In the genomic region with DNA sequence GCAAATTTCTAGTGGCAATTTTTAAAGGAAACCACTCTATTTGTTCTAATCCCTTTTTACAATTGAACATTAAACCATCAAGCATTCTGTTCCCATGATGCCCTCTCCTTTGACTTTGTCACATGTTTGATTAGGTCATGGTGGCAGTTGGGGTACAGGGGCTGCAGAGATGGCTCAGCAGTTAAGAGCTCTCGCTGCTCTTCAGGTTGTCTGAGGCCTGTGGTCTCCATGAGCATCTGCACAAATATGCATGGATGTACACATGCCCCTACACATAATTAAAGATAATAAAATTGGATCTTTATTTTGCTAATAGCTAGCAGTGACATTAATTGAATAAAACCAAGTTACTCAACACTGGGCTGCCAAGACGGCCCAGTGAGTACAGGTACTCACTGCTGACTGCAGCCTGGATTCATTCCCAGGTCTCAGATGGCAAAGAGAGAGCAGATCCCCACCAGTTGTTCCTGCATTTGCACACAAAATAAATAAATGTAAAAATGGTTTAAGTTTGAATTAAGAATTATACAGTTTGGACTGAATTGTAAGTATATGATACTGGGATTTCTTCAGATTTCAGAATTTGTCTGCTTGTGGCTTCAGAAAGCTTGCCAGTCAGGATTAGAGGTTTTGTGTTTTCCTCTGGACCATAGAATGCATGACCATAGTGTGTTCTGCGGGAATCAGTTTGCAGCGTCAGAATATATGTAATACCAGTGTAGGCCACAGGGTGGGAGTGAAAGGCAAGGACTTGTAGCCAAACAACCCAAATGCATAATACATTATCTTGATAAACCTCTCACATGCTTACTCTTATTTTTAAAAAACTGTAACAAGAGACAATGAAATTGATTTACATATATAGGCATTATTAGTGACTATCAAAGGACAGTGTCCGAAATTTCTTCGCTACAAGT, we compare ENCODE assay signal across 9 mouse cellular contexts.
A peak's percentile ranks its signal among the peaks of the same experiment; 100 is the strongest.
DNase-seq lines count a peak whose midpoint lies in the region; ATAC-seq and TF ChIP-seq lines count a peak whose summit lies in the region.
"Had no signal": no experiment of that assay in that cellular context is flagged by ENCODE, and none has a peak within 500 bp of the region (broad histone marks: within the 10 kb centered on the region; RNA-seq: fewer than 3 reads in every experiment).

No protein-coding gene starts in this region.

- peak; percentile 89 for ATAC-seq in forebrain, embryonic 15.5 days (replicated peaks)
- 0 out of 2 replicates have a peak, but pooled peaks have one; percentile 39 for ATAC-seq in kidney, embryonic 14.5 days (ENCODE audit: low FRiP score, low TSS enrichment)
- ATAC-seq in liver, embryonic 11.5 days (replicated peaks; ENCODE audit: low FRiP score): peak; percentile 58; the same call in 1 of the 2 replicates
- ATAC-seq in neural tube, embryonic 14.5 days (ENCODE audit: low read depth): peak; percentile 88

- H3K9ac ChIP-seq in forebrain, embryonic 15.5 days (replicated peaks): no peak overlapping the region
- H3K9ac ChIP-seq in kidney, embryonic 14.5 days (ENCODE audit: low read depth, low read length): no peak overlapping the region
- no peak overlapping the region for H3K9ac ChIP-seq in liver, embryonic 11.5 days (ENCODE audit: low read depth, low read length)
- no peak overlapping the region for H3K9ac ChIP-seq in neural tube, embryonic 14.5 days (replicated peaks; ENCODE audit: low read depth, low read length)
- H3K9ac ChIP-seq: heart, embryonic 15.5 days had no signal

- no peak overlapping the region for H3K4me2 ChIP-seq in forebrain, embryonic 15.5 days (replicated peaks)
- H3K4me2 ChIP-seq in kidney, embryonic 14.5 days (replicated peaks; ENCODE audit: low read depth, low read length): no peak overlapping the region
- H3K4me2 ChIP-seq in liver, embryonic 11.5 days: no peak overlapping the region
- no peak overlapping the region for H3K4me2 ChIP-seq in neural tube, embryonic 14.5 days (ENCODE audit: low read depth, low read length)
- H3K4me2 ChIP-seq: heart, embryonic 15.5 days had no signal

- no peak overlapping the region for H3K27ac ChIP-seq in forebrain, embryonic 15.5 days (replicated peaks)
- no peak overlapping the region for H3K27ac ChIP-seq in kidney, embryonic 14.5 days (ENCODE audit: low read depth, low read length)
- H3K27ac ChIP-seq in liver, embryonic 11.5 days (ENCODE audit: low read depth, low read length): no peak overlapping the region
- H3K27ac ChIP-seq in neural tube, embryonic 14.5 days (ENCODE audit: low read depth, low read length): no peak overlapping the region
- H3K27ac ChIP-seq: heart, embryonic 15.5 days had no signal

- no peak overlapping the region for H3K4me3 ChIP-seq in E14TG2a.4 (replicated peaks; ENCODE audit: low read length)
- no peak overlapping the region for H3K4me3 ChIP-seq in forebrain, embryonic 15.5 days
- no peak overlapping the region for H3K4me3 ChIP-seq in kidney, embryonic 14.5 days (ENCODE audit: low read length)
- no peak overlapping the region for H3K4me3 ChIP-seq in liver, embryonic 11.5 days (ENCODE audit: low read depth, low read length)
- H3K4me3 ChIP-seq in neural tube, embryonic 14.5 days (ENCODE audit: low read depth, low read length): no peak overlapping the region
- H3K4me3 ChIP-seq: heart, embryonic 15.5 days had no signal

- H3K27me3 ChIP-seq in E14TG2a.4 (ENCODE audit: insufficient read depth, low read length): no peaks in the 10 kb centered on the region
- no peaks in the 10 kb centered on the region for H3K27me3 ChIP-seq in forebrain, embryonic 15.5 days
- H3K27me3 ChIP-seq in kidney, embryonic 14.5 days (ENCODE audit: control insufficient read depth, insufficient read depth, low read length): no peaks in the 10 kb centered on the region
- no peaks in the 10 kb centered on the region for H3K27me3 ChIP-seq in liver, embryonic 11.5 days (replicated peaks; ENCODE audit: control insufficient read depth, insufficient read depth, low read length)
- H3K27me3 ChIP-seq in neural tube, embryonic 14.5 days (ENCODE audit: control insufficient read depth, insufficient read depth, low read length): no peaks in the 10 kb centered on the region
- H3K27me3 ChIP-seq: heart, embryonic 15.5 days had no signal

- H3K4me1 ChIP-seq in E14TG2a.4 (replicated peaks; ENCODE audit: low read depth, low read length): no peaks in the 10 kb centered on the region
- H3K4me1 ChIP-seq in forebrain, embryonic 15.5 days: no peaks in the 10 kb centered on the region; the same call in 1 of the 2 replicates
- H3K4me1 ChIP-seq in kidney, embryonic 14.5 days (ENCODE audit: control insufficient read depth, insufficient read depth, low read length): no peaks in the 10 kb centered on the region
- no peaks in the 10 kb centered on the region for H3K4me1 ChIP-seq in liver, embryonic 11.5 days (replicated peaks; ENCODE audit: control insufficient read depth, insufficient read depth, low read length)
- no peaks in the 10 kb centered on the region for H3K4me1 ChIP-seq in neural tube, embryonic 14.5 days (ENCODE audit: control insufficient read depth, insufficient read depth, low read length)

- H3K9me3 ChIP-seq in E14TG2a.4 (ENCODE audit: low read length): no peaks in the 10 kb centered on the region
- H3K9me3 ChIP-seq in forebrain, embryonic 15.5 days: no peaks in the 10 kb centered on the region
- H3K9me3 ChIP-seq in kidney, embryonic 14.5 days (ENCODE audit: control insufficient read depth, low read length): no peaks in the 10 kb centered on the region
- H3K9me3 ChIP-seq in liver, embryonic 11.5 days (ENCODE audit: control insufficient read depth, low read length): no peaks in the 10 kb centered on the region
- H3K9me3 ChIP-seq in neural tube, embryonic 14.5 days (ENCODE audit: control insufficient read depth, low read length): no peaks in the 10 kb centered on the region
- H3K9me3 ChIP-seq: heart, embryonic 15.5 days had no signal

- H3K36me3 ChIP-seq in E14TG2a.4 (ENCODE audit: insufficient read depth, low read length): no peaks in the 10 kb centered on the region
- H3K36me3 ChIP-seq in forebrain, embryonic 15.5 days: no peaks in the 10 kb centered on the region
- H3K36me3 ChIP-seq in kidney, embryonic 14.5 days (ENCODE audit: control insufficient read depth, insufficient read depth, low read length): no peaks in the 10 kb centered on the region
- H3K36me3 ChIP-seq in liver, embryonic 11.5 days (ENCODE audit: control insufficient read depth, insufficient read depth, low read length): no peaks in the 10 kb centered on the region; the same call in 1 of the 2 replicates
- no peaks in the 10 kb centered on the region for H3K36me3 ChIP-seq in neural tube, embryonic 14.5 days (ENCODE audit: control insufficient read depth, insufficient read depth, low read length)
- H3K36me3 ChIP-seq: heart, embryonic 15.5 days had no signal

- 49% methylated on average over 6 of the region's 6 CpGs for WGBS in forebrain, embryonic 15.5 days
- WGBS in kidney, embryonic 14.5 days: 53% methylated on average over 6 of the region's 6 CpGs
- 56% methylated on average over 6 of the region's 6 CpGs for WGBS in liver, embryonic 11.5 days
- WGBS in neural tube, embryonic 14.5 days: 55% methylated on average over 6 of the region's 6 CpGs

- peak; percentile 65 for TF ChIP-seq CTCF in E14TG2a.4 (conservative IDR thresholded peaks at IDR 0.05; ENCODE audit: low read length)

- DNase-seq in adrenal gland, adult (ENCODE audit: inconsistent age in 2 of 2, low spot score in 1 of 2): peak; percentile 18 to 79
- no peak for DNase-seq in adrenal gland, postnatal 4 days (ENCODE audit: low spot score in 2 of 2)
- peak; percentile 65 to 71 for DNase-seq in cerebellum, adult 18-20 months
- no peak for DNase-seq in liver, embryonic 11.5 days (ENCODE audit: low spot score)

Comparison
In these comparisons a context has a peak if more than half of its experiments do, and no peak if none do; other contexts are left out.
1. DNase-seq: peak in adrenal gland, adult (2 of 2) and cerebellum, adult 18-20 months (2 of 2); none in adrenal gland, postnatal 4 days (0 of 2) and liver, embryonic 11.5 days (single experiment).
2. ATAC-seq: peak in every context shown above with its lines; median percentile 89 in forebrain, embryonic 15.5 days; 88 in neural tube, embryonic 14.5 days; 58 in liver, embryonic 11.5 days; 39 in kidney, embryonic 14.5 days.